Mouse (Mus musculus): ENCODE data around the gene Prodh2. TPM values are rescaled to one million over a fixed set of nuclear protein-coding genes. Genes with fewer than 3 reads are reported as not detected.
A peak's percentile ranks its signal among the peaks of the same experiment; 100 is the strongest.
"Not testable (repeated sequence)": the region's sequence is repeated elsewhere in the genome, so short reads cannot be mapped to it uniquely, and the experiment has no call there.

Gene Prodh2
- total RNA-seq (2021) = not detected

DNA sequence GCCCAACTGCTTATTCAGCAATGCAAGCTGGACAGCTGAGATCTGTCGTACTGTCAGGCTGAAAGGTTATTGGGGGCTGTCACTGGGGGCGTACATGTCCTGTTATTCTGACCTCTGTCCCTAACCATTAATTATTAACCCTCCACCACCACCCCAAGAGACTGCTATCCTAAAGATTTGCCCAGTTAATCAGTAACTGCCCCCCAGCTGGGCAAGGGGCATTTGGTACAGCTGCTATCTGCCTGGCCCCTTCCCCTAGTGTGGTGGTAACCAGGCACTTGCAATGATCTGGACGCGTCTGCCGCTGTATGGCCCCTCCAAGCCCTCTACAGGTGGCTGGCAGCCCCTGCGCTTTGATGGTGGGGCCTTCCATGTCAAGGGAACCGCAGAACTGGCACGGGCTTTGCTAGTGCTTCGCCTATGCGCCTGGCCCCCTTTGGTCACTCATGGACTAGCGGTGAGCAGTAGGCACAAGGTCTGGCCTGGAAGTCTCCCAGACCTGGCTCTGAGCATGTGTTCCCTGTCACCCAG is at the start of gene Prodh2:
Gene Prodh2, plus strand, starts transcription at position 222 of the 531 bp plus-strand sequence.
- no peak for DNase-seq (ENCODE audit: extremely low spot score in 1 of 2, low spot score in 1 of 2)

DNA sequence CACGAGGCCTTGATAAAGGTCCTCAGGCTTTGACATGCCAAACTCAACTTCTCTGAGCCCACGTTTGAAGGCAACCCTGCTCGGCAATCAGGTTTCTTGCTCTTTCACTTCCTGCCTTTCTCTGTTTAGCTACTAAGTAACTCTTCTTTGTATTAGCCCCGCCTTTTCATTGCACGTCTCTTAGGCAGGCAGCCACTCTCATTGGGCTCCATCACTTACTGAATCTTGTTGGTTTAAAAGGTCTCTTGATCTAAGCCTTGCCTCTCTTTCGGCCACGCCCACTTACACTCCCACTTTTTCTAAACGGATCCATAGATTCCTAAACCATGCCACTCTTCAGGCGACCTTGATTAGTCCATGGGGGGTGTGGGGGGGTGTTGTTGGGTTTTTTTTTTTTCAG is 49.7 kb upstream of the Prodh2 start:
- DNase-seq (ENCODE audit: extremely low spot score in 1 of 2, low spot score in 1 of 2) = no peak

DNA sequence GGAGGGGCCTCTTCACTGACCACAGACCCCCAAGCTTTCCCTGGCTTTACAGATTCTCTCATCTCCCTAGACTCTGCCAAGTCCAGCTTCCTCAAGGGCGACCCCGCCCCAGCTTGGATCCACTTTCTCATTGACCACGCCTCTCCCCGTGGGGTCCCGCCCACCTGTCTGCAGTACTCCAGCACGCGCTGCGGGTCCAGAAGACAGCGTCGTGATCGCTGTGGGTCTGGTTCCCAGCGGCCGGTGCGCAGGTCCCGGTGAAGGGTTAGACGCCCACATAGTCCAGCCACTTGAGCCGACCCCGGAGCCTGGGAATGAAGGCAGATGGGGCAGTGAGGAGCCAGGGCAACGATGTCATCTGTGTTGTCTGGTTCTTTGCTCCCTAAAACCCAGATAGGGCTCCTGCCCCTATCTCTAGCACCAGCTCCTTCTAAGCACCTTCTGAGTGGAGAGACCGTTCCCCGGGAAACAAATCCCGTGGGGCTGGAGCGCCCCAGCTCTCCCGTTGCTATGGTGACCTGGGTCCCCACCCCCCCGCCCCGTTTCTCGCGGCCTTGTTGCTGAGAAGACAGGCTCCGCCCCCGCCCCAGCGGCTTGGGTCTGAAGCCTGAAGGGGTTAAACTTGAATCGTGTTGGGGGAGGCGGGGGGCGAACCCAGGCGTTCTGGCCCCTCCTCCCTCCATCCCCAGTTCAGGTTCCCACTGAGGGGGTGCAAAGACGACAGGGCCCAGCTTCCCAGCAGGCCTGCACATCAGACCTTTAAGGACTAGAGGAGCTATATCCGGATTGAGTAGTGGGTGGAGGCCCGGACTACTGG is 49.1 kb upstream of the Prodh2 start:
- DNase-seq (ENCODE audit: extremely low spot score in 1 of 2, low spot score in 1 of 2) = peak in 1 of 2 experiments; percentile 55

DNA sequence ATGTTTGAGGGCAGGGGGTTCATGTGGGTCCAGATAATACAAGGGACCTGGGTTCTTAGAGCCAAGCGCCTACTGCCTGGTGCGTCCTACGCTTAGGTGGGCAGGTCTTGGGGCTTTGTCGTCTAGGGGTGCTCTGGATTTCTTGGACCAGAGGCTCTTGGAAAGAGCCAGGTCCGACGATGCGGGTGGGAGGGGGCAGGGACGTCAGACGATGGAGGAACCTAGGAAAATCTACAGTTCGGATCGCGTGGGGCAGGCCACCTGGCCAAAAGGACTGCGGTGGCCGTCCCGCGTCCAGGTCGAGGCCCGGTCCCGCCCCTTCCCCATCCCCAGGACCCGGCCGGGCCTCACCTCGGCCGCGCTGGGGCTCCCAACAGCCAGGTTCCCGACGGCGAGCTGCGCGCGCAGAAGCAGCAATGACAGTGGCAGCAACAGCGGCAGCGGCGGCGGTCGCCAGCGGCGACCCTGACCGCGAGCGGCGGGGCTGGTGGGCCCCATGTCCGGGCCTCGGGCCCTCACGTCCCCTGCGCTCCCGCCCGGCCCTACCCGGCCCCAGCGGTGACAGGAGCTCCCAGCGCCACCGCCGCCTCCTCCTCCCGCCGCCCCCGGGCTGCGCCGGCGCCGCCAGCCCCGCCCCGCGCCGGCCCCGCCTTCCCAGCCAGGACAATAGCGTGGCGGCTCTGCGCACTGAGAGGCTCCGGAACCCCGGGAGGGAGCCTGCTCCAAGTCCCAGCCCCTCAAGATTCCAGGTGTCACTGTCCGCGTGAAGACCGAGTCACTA is 48.3 kb upstream of the Prodh2 start, which contains the start of gene Aplp1:
Gene Aplp1, minus strand, starts transcription at position 565 of the 781 bp plus-strand sequence.
- peak; percentile 74 to 77 for DNase-seq (ENCODE audit: extremely low spot score in 1 of 2, low spot score in 1 of 2)

DNA sequence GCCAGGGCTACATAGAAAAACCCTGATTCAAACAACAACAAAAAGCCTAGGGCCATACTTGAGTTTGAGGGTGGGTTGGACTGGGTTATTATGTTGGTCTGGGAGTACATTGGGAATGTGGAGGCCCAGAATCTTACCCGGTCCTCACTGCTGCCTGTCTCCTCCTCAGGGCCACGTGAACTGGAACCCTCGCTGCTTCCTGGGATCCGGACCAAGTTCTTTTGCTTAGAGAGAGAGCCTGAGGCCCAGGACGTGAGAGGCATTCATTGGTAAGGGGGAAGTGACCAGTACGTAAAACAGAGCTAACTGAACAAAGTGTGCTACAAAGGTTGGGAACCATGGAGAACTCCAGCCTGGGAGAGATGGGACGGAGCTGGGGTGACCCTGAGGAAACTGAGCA is 43.2 kb upstream of the Prodh2 start:
- no peak for DNase-seq (ENCODE audit: extremely low spot score in 1 of 2, low spot score in 1 of 2)

DNA sequence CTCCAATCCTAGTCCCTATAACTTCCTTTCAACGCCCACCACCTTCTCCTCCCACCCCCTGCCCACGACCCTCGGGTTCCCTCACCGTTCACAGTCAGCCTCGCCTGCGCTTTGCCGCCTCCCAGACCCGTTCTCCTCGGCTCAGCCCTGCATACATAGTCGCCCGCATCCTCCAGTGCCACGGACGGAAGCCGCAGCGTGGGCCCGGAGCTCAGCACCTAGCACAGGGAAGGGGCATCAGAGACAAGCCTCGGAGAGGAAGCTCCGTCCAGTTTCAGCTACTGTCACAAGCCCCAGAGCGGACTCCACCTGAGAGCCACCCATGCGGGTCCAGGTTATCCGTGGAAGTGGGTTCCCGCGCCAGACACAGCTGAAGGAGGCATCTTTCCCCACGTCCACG is 40.1 kb upstream of the Prodh2 start:
- DNase-seq (ENCODE audit: extremely low spot score in 1 of 2, low spot score in 1 of 2) = no peak

DNA sequence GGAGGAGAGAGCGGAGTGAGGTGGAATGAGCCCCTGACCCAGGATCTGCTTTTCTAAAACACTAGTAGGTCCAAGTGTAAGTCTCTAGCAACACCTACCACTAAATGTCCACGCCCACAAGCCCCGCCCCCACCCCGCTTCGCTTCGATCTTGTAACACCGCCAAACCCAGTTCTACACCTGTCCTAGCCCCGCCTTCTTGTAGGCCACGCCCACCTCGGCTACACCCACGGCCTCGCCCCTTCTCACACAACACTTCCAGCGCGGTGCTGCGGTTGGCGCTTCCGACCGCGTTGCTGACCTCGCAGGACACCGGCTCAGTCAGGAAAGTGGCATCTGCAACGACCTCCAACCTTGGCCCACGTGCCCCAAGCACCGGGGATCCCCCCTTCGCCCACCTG is 39.7 kb upstream of the Prodh2 start:
- no peak for DNase-seq (ENCODE audit: extremely low spot score in 1 of 2, low spot score in 1 of 2)

DNA sequence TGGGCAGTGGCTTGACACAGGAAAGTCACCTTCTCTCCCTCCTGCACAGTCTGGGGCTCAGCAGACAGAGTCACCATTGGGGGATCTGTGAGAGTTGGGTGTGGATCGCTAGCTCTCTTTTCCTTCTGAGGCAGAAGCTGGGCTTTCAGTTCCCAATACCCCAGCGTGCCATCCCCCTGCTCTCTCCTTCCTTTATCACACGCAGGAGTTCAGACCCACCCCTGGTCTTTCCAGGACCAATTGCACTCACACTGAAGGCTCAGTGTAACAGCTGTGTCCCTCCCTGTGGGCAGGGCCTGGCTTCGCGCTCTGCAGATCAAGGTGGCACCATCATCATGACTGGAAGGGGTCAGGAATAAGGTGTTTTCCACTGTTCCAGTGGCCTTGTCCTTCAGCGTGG is 39.2 kb upstream of the Prodh2 start:
- DNase-seq (ENCODE audit: extremely low spot score in 1 of 2, low spot score in 1 of 2) = no peak

DNA sequence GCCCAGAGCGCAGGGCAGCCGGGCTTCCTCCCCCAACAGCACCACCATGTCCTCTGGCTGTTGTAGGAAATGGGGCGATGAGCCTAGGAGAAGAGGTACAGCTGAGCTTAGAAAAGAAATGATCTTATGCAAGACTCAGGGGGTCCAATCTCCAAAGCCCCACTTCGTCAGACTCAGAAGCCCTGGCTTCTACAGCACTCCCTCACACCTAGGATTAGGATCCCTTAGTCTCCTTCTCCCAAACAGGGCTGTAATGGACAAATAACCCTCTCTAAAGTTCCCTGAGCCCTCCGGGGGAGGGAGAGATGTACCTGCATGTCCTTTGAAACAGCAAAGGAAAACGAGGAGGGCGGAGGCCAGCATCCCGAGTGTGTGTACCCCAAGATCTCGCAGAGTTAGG is 36.9 kb upstream of the Prodh2 start:
- no peak for DNase-seq (ENCODE audit: extremely low spot score in 1 of 2, low spot score in 1 of 2)

DNA sequence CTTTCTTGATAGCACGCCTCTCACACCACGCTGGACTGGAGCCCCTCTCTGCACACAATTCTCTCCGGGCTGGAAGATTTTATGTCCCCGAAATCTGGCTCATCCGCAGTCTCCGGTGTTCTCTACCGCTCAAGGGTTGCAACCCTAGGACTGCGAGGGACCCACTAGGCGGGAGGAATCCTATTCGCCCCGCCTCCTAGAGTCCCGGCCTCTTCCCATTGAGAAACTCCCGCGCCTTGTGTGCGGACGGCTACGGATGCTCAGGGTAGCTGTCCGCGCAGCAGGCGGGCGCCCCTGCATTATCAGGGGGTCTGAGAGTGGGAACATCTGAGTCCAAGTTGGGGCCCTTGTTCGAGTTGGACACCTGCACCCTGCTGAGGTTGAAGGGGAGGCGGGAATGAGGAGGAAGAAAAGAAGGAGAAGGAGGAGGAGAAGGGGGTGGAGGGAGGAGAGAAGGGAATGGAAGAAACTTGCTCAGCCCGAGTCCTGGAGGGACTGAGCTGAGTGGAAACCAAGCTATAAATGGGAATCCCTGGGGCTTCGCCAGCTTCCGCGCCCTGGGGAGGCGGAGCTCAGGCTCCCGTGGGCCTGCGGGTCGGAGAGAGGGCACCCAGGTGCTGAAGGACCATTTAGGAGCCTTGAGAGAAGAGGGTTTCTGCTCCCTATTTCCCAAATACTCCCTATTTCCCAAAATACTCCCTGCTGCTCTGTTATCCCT is 36.4 kb upstream of the Prodh2 start:
- no peak for DNase-seq (ENCODE audit: extremely low spot score in 1 of 2, low spot score in 1 of 2)

DNA sequence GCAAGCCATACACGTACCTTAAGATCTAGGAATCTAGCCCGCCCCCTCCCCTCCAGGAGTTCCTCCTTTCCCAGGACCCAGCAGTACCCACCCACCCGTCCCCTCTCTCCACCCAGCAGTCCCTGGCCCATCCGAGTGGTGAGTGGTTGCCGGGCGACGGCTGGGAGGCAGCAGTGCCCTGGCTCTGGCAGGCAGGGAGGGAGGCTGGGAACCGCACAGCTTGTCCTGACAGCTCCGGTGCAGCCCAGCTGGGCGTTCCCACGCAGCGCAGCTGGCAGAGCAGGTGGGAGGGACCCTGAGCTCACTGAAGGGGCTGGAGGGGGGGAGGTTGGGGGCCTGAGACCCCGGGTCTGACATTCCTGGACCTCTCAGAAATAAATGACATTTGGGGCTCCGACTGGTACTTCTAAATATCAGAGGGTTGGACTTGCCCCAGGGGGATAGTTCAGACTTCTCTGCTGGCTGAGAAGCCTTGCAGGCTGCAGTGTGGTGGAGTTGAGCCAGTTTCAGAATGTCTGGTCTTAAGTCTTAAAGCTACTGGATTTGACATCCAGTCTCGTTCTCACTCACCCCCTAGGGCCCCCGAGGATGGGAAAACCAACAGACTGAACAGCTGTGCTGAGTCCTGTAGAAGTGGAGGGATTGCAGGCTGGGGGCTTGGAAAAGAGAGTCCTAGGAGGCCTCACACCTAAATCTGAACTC is 35.6 kb upstream of the Prodh2 start, which contains the start of the genes Kirrel2 and Nphs1:
Gene Kirrel2, minus strand, starts transcription at position 62 of the 702 bp plus-strand sequence.
Gene Nphs1, plus strand, starts transcription at position 687 of the 702 bp plus-strand sequence.
- peak in 1 of 2 experiments; percentile 59 for DNase-seq (ENCODE audit: extremely low spot score in 1 of 2, low spot score in 1 of 2)

DNA sequence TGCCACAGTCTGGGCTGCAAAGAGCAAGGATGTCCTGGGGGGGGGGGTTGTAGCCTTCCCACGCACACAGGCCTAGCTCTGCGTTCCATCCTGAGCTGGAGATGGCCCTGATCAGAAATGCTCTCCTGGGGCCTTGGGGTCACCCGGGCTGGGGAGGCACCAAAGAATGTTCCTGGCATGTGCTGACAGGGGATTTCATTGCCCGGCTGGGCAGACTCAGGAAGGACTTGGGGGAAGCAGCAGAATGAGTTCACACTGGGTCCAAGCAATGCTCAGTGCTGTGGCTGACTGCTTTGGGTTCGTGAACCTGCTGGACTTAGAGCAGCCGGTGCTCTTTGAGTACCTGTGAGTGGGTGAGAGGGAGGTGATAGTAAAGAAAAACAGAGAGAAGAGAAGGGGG is 33.9 kb upstream of the Prodh2 start:
- no peak for DNase-seq (ENCODE audit: extremely low spot score in 1 of 2, low spot score in 1 of 2)

DNA sequence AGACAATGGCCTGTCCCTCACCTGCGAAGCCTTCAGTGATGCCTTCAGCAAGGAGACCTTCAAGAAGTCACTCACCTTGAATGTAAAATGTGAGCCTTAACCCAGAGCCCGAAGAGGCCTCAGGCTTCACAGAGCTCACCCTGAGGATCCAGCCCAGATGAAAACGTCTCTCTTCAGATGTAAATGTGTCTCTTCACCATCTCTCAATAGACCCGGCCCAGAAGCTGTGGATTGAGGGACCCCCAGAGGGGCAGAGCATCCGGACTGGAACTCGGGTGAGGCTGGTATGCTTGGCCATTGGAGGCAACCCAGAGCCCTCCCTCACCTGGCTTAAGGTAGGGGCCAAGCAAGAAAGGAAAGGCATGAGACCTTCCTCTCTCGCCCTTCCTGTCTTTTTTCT is 29.9 kb upstream of the Prodh2 start:
- DNase-seq (ENCODE audit: extremely low spot score in 1 of 2, low spot score in 1 of 2) = no peak

DNA sequence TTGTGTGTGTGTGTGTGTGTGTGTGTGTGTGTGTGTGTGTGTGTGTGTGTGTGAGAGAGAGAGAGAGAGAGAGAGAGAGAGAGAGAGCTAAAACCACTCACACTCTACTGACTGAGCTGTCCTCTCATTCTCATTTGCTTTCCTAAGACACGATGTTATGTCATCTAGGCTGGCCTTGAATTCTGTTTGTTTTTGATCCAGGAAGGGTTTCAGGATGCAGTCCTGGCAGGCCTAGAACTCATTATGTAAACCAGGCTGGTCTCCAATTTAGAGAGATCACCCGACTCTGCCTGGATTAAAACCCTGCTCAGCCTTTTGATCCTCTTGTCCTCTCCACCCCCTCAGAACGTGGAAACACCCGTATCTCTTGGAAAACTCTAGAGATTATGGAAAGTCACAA is 29.4 kb upstream of the Prodh2 start:
- DNase-seq (ENCODE audit: extremely low spot score in 1 of 2, low spot score in 1 of 2) = no peak

DNA sequence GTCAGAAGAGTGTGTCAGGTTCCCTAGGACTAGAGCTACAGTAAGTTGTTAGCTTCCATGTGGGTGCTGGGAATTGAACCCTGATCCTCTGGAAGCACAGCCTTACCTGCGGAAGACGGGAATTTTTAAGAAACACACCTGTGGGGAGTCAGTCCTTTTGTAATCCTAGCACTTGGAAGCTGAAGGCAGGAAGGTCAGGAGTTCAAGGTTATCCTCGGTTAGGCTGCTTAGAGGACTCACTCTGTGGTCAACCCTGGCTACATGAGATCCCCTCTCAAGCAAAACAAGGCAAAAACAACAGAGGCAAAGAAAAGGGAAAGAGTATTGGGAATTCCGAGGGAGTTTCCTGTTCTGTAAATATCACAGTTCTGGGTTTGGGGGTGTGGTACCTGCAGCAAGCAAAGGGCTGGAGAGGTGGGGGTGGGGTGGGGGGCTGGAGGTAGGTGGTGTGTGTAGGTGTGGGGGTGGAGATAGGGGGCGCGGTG is 28.6 kb upstream of the Prodh2 start:
- no peak for DNase-seq (ENCODE audit: extremely low spot score in 1 of 2, low spot score in 1 of 2)

DNA sequence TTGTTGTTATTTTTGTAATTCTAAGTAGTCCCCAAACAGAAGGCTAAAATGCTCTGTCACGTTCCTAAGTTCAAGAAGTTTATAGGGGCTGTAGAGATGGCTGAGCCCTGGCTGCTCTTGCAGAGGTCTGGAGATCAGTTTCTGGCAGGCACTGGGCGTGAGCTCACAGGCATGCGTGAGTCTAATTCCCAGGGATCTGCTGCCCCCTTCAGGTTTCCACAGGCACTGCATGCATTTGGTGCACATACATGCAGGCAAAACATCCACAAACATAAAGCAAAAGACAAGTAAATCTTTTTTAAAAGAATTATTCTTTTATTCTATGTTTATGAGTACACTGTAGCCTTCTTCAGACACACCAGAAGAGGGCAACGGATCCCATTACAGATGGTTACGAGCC is 21.0 kb upstream of the Prodh2 start:
- peak in 1 of 2 experiments; percentile 53 for DNase-seq (ENCODE audit: extremely low spot score in 1 of 2, low spot score in 1 of 2)

DNA sequence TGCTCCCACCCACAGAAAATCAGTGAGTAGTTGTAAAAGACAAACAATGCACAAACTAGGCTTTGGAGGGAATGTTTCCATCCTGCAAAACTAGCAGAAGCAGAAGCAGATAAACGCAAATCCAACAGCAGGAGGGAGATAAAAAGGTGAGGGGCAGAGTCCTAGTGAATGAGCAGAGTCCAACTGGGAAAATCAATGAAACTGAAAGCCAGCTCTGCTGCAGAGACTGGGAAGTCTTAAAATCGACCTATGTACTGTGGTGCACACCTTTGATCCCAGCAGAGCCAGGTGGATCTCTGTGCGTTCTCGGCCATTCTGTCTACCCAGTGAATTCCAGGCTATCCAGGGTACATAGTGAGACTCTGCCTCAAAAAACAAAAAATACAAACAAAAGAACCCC is 18.4 kb upstream of the Prodh2 start:
- DNase-seq (ENCODE audit: extremely low spot score in 1 of 2, low spot score in 1 of 2) = no peak

DNA sequence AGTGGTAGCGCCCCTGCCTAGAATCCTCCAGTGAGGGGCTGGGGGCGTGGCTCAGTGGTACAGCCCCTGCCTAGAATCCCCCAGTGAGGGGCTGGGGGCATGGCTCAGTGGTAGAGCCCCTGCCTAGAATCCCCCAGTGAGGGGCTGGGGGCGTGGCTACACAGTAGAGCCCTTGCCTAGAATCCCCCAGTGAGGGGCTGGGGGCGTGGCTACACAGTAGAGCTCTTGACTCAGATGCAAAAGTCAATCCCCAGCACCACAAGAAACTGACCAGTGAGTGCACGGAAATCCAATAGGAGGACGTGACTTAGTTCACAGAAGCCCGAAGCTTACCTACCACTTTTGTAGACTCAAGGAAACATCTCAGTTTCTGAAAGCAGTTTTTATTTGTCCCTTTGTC is 17.3 kb upstream of the Prodh2 start:
- not testable (repeated sequence) for DNase-seq (ENCODE audit: extremely low spot score in 1 of 2, low spot score in 1 of 2)

DNA sequence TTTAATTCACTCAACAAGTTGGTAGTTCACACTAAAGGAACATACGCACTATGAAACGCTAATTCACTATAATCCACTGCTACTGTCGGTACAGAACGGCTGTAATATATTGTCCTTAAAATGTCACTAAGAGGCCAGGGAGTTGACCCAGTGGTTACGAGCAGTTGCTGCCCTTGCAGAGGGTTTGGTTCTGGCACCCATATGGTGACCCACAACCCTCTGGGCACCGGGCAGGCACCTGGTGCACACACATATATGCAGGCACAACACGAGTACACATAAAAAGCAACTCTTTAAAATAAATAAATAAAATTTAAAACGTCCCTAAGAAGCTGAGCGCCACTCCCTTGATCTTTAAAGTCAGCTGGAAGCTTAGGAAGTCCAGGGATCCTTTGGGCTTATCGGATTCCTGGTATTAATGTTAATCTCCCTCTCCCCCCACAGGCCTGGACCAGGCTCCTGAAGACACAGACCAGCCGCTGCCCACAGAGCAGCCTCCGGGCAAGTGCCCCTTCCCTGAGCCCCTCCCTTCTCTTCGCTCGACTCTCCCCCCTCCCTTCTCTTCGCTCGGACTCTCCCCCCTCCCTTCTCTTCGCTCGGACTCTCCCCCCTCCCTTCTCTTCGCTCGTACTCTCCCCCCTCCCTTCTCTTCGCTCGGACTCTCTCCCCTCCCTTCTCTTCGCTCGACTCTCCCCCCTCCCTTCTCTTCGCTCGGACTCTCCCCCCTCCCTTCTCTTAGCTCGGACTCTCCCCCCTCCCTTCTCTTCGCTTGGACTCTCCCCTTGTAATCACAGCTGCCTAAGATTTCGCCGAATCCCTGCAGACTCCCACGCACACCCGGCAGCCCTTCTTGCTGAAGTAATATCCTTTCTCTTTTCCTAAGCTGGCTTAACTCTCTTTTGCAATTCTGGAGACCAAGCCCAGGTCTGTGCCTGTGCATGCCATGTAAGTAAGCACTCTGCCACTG is 15.7 kb upstream of the Prodh2 start:
- peak in 1 of 2 experiments; percentile 36 for DNase-seq (ENCODE audit: extremely low spot score in 1 of 2, low spot score in 1 of 2)
